Mouse (Mus musculus) E14TG2a.4 (cell line): ENCODE results near the gene Hmgcr.

Source experiments
- CTCF ChIP-seq: conservative IDR thresholded peaks from 2 replicates; pipeline ENCODE4 v1.5.1; 2014; ENCODE audit warnings: low read length
- POU5F1 ChIP-seq: IDR thresholded peaks from 2 replicates; pipeline ENCODE4 v1.6.1; 2014; ENCODE audit warnings: low read length, borderline replicate concordance

DNA sequence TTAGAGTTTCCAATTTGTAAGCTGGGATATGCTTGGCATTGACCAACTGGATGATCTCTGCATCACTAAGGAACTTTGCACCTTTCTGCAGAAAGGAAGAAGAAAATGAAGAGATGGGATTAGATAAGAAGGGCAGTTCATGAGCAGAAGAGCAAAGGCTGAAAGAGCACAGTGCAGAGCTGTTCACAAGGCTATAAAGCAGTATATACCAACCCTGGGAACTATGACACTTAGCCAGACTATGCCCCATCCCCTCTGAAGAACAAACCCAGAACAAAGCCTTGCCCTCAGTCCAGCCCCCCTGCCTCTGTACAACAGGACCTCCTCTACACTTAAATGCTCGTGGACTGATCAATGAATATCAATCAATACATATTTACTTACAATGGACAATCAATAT is 14.1 kb downstream of the Hmgcr start:
- TF ChIP-seq CTCF, result no peak
- no peak for TF ChIP-seq POU5F1
